Mouse (Mus musculus) inflammation-experienced regulatory T-cells, adult 6 months (primary cell): ENCODE measurements around the gene Psd. TPM values are rescaled to one million over a fixed set of nuclear protein-coding genes. Genes with fewer than 3 reads are reported as not detected.

ENCODE experiments used
- ATAC-seq: one replicate; pipeline ENCODE4 v1.8.0; 2017
- polyA plus RNA-seq, 3 experiments: library from polyadenylated mRNA; unstranded; fragments of 100-300 nt; shearing (Covaris generic); gene quantifications; one replicate each; pipeline ENCODE4 v1.2.1; 2017

The Psd gene
- polyA plus RNA-seq, 3 experiments from 2014 or later, result 3.1 to 4.1 (median 4.0) TPM

- peak; percentile 93 for ATAC-seq
Observed at GRCm38 (mm10) chr19:46338331-46338936, 11.5 kb upstream of the Psd start, which contains the start of gene Cuedc2. TSS of gene Cuedc2 (minus strand) at chr19:46338702.

- ATAC-seq, result no peak
Observed at GRCm38 (mm10) chr19:46337719-46338330, 10.9 kb upstream of the Psd start.

- ATAC-seq, result no peak
Observed at GRCm38 (mm10) chr19:46333906-46334305, 7.0 kb upstream of the Psd start.

DNA sequence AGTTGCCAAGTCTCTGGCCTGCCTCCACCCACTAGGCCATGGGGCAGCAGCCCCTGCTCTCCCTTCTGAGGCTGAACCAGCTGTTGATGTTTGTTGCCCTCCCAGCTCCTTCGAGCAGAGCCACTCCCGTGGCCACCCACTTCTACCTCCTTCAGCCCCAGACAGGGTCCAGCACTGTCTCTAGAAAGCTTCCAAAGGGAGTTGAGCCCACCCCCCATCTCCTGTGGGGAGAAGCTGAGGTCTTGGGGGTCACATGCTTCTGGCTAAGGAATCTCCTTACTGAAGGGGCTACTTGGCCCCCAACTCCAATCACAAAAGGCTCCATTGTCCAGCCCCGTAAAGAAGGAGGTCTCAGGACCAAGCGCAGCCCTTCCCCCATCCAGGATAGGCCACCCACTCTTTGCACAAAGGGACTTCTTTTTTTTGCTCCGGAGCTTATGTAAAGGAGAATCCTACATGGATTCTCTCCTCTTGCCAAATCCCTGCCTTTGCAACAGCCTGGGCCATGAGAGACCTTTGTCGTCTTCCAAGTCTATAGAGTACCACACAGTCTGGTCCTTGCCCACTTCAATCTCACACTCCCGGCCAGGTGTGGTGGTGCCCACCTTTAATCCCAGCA, 5.9 kb upstream of the Psd start:
- ATAC-seq, result no peak

- no peak for ATAC-seq
Observed at GRCm38 (mm10) chr19:46331936-46332335, 5.0 kb upstream of the Psd start.

DNA sequence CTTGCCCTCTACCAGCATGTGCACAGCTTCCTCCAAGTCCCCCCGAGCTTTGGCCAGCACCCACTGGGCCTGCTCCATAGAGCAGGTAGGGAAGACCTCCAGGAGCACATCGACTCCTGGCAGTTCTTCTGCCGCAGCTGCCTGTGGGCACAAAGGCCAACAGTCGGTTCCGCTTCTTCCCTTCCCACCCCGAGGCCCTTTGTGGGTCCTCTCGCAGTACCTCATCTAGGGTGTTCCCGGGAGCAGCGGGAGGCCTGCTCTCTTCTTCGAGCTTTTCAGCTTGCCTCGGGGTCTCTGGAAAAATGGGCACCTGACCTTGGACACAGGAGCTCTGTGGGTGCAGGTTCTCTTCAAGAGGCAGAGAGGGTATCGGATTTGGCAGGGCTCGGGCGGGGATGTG, 4.4 kb upstream of the Psd start:
- ATAC-seq, result no peak

DNA sequence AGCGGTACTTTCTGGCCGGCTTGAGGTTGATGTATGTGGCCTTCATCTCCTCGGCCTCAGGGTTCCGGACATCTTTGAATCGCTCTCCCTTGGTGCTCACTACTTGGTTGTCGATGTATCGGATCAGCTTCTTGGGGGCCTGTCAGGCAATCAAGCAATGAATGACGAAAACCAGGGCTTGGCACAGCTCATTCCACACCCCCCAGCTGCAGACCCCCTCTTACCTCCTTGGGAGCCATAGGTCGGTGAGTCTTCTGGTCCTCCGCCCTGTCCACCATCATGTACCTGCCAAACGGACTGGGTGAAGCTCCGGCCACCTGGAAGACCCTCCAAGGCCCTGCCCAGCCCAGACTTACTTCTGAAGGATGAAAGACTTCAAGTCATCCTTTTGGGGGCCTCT, 3.7 kb upstream of the Psd start:
- ATAC-seq, result no peak

GRCm38 (mm10) chr19:46329951-46330350, 3.0 kb upstream of the Psd start:
- no peak for ATAC-seq

DNA sequence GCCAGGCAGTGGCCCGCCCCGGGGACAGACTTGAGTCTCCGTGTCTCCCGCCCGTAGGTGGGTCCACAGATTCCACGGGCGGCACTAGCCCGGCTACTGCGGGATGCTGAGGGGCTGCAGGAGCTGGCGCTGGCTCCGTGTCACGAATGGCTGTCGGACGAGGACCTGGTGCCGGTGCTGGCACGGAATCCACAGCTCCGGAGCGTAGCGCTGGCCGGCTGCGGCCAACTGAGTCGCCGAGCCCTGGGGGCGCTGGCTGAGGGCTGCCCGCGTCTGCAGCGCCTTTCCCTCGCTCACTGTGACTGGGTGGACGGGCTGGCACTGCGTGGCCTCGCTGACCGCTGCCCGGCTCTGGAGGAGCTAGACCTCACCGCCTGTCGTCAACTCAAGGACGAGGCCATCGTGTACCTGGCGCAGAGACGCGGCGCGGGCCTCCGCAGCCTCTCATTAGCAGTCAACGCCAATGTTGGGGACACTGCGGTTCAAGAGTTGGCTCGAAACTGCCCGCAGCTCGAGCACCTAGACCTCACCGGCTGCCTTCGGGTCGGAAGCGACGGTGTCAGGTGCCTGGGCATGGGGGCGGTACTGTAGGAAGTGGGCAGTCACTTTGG, 2.2 kb upstream of the Psd start:
- ATAC-seq, result peak; percentile 1

DNA sequence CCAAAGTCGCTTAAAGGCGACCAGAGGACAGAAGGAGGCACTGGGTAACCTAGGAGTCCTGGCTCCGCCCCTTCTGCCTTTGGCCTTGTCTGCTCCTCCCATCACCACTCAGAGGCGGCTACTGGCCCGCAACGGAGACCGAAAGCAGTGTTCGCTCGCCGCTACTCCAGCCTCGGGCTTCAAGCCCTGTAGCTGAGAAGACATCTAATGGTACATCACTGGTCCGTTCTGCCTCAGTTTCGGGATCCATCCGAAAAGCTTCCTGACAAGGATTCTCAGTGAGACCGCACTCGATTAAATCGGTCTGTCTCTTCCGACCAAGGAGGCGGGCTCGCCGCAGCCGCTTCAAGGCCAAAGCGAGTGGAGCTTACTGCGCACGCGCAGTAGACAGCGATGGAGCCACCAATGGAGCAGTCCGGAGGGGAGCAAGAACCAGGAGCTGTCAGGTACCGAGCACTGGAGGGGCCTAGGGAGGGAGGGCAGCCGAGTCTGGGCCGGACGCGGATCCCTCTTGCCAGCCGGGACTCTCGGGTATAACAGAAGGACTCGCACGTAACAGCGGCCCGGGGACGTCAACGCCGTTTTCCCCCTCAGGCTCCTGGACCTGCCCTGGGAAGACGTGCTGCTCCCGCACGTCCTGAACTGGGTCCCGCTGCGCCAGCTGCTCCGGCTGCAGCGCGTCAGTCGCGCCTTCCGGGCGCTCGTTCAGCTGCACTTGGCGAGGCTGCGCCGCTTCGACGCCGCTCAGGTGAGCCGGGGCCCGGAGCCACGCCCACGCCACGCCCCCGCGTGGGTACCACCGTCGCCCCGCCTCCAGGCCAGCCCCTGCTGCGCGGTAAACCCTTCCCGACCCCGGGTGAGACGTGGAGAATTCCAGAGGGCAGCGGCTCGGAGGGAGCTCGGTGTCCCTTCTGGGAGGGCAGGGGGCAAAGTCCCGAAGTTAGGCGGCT, 1.4 kb upstream of the Psd start, which contains the start of gene Fbxl15:
TSS of gene Fbxl15 (plus strand) at position 104 of the 950 bp plus-strand sequence.
- ATAC-seq, result peak; percentile 76

GRCm38 (mm10) chr19:46327531-46328064, 642 bp upstream of the Psd start:
- ATAC-seq, result no peak

DNA sequence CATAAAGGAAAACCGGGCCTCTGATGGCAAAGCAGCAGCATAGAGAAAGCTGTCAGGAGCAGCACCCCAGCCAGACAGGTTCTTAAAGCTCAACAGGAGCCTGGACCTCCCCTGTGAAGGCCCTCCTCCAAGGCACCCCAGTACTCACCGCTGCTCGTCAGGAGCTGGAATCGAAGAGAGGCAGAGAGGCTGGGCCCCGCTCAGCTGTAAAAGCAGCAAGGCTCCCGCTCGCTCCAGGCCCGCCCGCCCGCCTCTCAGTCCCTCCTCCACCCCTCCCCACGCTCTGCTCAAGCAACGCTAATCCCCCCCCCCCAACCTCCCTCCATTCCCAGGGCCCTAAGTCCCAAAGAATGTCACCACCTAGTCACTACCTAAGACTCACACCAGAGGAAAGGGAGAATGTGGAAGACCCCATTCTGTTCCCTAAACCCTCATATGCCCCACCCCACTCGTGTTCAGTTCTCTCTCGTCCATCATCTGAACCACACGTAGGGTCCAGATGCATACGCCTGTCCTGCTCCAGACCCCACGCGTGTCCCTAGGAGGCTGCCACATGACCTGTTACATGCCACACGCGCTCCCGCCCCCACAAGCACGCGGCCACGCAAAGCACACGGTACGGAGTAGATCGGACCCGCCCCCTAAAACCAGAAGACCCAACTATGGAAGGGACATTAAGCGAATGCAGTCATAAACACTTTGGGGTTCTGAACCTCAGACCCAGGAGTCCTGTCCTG, 769 bp downstream of the Psd start:
- no peak for ATAC-seq

DNA sequence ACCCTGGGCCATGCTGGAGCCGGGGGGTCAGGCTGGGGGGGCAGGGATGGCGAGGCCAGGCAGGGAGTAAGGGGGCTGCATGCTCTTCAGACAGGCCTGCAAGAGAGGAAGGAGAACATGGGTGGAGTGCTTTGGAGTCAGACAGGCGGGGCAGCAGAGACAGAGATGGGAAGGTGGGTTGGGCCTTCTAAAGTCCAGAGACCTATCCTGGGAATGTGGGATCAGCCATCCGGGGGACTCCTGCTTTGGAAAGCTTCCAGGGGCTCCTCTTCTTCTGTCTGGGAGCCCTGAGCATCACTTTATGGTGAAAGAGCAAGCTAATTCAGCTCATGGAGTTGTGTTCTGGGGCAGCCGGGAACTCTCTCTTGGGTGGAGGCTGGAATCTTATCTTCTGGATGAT, 2.0 kb downstream of the Psd start:
- no peak for ATAC-seq

DNA sequence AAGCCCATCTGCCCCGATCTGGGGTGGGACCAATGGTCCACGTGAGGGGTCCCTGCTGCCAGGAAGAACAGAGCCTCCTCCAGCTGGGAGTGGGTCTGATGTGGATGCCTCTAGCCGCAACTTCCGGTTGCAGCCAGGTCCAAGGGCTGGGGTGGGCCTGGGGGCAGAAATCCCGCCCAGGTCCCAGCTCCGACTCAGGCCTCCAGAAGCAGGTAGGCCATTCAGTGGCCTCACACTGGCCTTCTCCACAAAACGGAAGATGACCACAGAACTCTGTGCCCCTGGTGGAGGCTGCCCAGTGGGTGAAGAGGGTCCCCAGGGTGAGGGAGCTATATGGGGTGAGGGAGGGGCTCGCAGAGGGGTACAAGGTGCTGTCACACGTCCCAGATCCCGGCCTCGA, 2.6 kb downstream of the Psd start:
- no peak for ATAC-seq

GRCm38 (mm10) chr19:46323716-46324115, 3.2 kb downstream of the Psd start:
- ATAC-seq, result no peak

GRCm38 (mm10) chr19:46322996-46323572, 3.9 kb downstream of the Psd start:
- ATAC-seq, result no peak

DNA sequence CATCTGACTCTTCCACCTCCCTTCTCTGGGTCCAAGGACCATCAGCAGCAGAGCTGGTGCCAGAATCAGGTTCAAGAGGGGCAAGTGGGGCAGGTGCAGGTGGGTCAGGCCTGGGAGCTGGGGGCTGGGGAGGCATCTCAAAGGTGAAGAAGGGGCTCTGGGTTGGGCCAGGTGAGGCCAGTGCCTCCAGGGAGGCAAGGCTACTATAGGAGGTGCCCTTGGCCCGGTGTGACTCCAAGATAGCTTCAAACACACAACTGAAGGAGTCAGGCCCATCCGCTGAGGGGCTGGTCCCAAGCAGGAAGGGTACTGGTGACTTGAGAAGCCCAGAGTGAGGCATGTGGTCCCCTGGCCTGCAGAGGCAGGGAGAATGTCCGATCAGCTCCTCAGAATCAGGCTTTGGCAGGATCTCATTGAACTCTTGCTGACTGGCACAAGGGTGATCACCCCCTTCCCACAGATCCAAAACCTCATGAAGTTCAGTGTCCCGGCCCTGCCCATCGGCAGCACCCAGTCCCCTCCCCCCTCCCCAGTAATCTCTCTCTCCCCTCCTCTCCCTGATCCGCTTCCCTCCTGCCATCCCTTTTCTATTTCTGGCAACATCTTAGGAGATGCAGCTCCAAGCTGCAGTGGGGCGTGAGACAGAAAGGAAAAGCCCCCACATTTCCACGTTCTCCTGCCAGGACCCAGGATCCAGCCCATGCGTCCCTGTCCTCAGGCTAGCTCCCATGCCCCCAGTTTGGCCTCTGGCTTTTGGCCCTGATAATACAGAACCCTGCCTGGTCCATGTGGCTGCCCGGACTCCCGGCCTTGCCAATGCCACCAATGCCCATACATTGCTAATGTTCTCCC, 4.6 kb downstream of the Psd start:
- no peak for ATAC-seq

DNA sequence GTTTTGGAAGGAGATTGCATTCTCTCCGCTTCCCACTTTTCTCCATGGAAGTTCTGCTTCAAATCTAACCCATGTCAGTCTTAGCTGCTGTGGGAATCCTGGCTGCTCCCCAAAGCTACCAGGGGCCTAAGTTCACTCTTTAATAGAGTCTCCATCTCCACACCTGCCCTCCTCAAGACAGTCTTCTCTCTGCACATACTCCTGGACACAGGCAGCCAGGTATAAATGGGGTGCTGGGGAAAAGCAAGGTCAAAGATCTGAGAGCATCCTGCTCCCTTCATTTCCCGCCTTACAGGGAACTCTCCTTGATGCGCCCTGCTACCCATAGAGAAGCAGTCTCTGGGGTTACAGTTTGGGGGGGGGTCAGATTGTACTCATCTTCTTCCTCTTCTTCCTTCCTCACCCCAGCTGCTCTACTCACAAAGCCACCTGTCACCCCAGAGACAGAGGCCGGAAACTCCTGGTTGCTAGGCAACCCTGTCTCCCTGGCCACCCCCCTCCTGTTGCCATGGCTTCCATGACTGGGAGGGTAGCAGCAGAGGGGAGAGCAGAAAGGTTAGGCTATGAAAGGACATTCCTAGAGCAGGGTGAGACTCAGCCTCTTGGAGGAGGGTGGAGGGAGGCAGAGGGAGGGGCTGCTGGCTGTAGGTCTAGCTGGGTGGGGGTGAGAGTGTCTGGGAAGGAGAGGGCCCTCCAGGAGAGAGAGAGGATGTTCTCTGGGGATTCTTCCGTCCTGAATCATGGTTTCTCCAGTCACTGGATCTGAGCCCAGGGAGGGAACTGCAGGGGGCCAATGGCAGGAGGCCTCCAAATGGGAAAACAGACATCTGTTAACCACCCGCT, 5.6 kb downstream of the Psd start:
- ATAC-seq, result peak; percentile 64
